Mouse (Mus musculus) midbrain, embryonic 14.5 days (tissue): Measurements from ENCODE around the gene Dnm1. TPM values are rescaled to one million over a fixed set of nuclear protein-coding genes. Genes with fewer than 3 reads are reported as not detected.

ENCODE experiments used
- ATAC-seq: fragments of 200-750 bp; cut with Nextera tagmentation; 2 replicates; pipeline ENCODE4 v1.8.0; 2017; ENCODE audit warnings: moderate number of reproducible peaks, moderate library complexity; ENCODE audit not compliant: low FRiP score, low TSS enrichment
- DNase-seq: peaks from one replicate; pipeline ENCODE4 v3.0.0-alpha.2; 2015
- H3K27ac ChIP-seq: fragments of 300-500 bp; sonication (generic); replicated peaks from 2 replicates; pipeline ENCODE4 v1.5.1; 2014; ENCODE audit warnings: mild to moderate bottlenecking, low read depth, low read length, moderate library complexity
- H3K27me3 ChIP-seq: fragments of 300-500 bp; sonication (generic); 2 replicates; pipeline ENCODE4 v1.6.1; 2014; ENCODE audit warnings: low read length, control low read depth, mixed read lengths; ENCODE audit not compliant: control insufficient read depth, insufficient read depth
- H3K36me3 ChIP-seq: fragments of 300-500 bp; sonication (generic); 2 replicates; pipeline ENCODE4 v1.6.1; 2014; ENCODE audit warnings: low read length, control low read depth; ENCODE audit not compliant: control insufficient read depth, insufficient read depth
- H3K4me1 ChIP-seq: fragments of 300-500 bp; sonication (generic); 2 replicates; pipeline ENCODE4 v1.6.1; 2014; ENCODE audit warnings: mild to moderate bottlenecking, antibody characterized with exemption, low read length, control low read depth; ENCODE audit not compliant: control insufficient read depth, insufficient read depth
- H3K4me2 ChIP-seq: fragments of 300-500 bp; sonication (generic); 2 replicates; pipeline ENCODE4 v1.6.1; 2014; ENCODE audit warnings: mild to moderate bottlenecking, low read length, moderate library complexity
- H3K4me3 ChIP-seq: fragments of 300-500 bp; sonication (generic); replicated peaks from 2 replicates; pipeline ENCODE4 v1.5.1; 2014; ENCODE audit warnings: low read depth, low read length
- H3K9ac ChIP-seq: fragments of 300-500 bp; sonication (generic); replicated peaks from 2 replicates; pipeline ENCODE4 v1.6.1; 2014; ENCODE audit warnings: mild to moderate bottlenecking, low read length, moderate library complexity
- H3K9me3 ChIP-seq: fragments of 300-500 bp; sonication (generic); 2 replicates; pipeline ENCODE4 v1.6.1; 2016; ENCODE audit warnings: low read length, control low read depth, mixed read lengths; ENCODE audit not compliant: control insufficient read depth
- WGBS: fragments of 180-500 bp; shearing (Covaris S2); extraction: QIAGEN DNeasy Blood & Tissue Kit; methylation state at CpG from one replicate; pipeline ENCODE4 v1.1.7; 2014; 5-methylcytosine and 5-hydroxymethylcytosine counted together
- polyA plus RNA-seq: library from polyadenylated mRNA; unstranded; fragments of >200 nt; fragmentation: Nextera tagmentation; extraction: Ambion mirVana; gene quantifications from 2 replicates; pipeline ENCODE4 v1.2.1, GENCODE M21; 2014

The Dnm1 gene
- 90.6 and 103 TPM in 2 replicates for polyA plus RNA-seq

DNA sequence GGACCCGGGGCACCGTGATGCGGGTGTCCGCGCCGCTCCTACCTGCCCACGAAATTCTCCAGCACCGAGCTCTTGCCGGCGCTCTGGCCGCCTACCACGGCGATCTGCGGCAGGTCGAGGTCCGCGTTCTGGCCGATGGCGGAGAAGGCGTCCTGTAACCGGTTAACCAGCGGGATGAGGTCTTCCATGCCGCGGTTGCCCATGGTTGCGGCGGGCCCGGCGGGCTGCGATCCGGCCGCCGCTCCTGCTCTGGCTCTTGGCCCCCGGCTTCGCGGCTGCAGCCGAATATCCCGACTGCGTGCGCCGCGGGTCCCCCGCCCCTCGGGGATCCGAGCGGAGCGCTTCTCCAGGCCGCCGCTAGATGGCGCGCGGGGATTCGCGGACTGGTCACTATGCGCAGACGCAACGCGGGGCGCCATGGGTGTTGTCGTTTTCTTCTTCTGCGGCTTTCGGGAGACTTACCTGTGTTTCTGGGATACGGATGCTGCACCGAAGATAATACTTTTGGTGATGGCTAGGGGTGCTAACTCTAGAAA, at the start of gene Dnm1:
Gene Dnm1 (minus strand): TSS at position 332 of the 536 bp plus-strand sequence.
- peak; percentile 72 for ATAC-seq
- no peaks in the 10 kb centered on the region for H3K9me3 ChIP-seq
- peaks cover 20% of the 10 kb centered on the region for H3K4me1 ChIP-seq

DNA sequence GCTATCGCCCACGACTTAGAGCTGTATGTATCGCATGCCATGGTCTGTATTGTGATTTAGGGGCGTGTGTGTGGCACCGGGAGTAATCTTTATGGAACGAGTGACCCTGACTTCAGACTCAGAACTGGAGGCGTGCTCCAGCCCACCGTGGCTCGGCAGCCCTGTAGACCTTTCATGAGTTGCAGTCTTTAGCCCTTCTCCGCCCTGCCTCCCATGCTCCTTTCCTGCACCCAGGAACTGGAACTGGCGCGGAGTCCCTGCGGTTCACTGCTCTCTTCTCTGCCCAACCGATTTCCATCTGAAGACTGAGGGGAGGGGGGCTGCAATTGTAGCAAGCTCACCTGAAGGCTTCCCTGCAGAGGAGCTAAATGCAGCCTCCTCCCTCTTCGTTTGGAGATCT, 43.6 kb upstream of the Dnm1 start:
- peak; percentile 15 for DNase-seq
- peak overlapping the region; percentile 91 for H3K27ac ChIP-seq

More for the DNA sequence above, at the start of gene Dnm1:
- Histone ChIP-seq H3K4me3 (peak within 1 kb of the TSS; percentile 70), H3K9ac (peak within 1 kb of the TSS; percentile 81), H3K36me3 (peaks cover 2% of the 10 kb centered on the region; the same call in 1 of the 2 replicates), H3K27ac (peak within 1 kb of the TSS; percentile 95), H3K27me3 (no peaks in the 10 kb centered on the region), H3K4me2 (peak within 1 kb of the TSS; percentile 79)
- under 1% methylated on average over 63 of the region's 63 CpGs for WGBS
- DNase-seq = peak; percentile 97

DNA sequence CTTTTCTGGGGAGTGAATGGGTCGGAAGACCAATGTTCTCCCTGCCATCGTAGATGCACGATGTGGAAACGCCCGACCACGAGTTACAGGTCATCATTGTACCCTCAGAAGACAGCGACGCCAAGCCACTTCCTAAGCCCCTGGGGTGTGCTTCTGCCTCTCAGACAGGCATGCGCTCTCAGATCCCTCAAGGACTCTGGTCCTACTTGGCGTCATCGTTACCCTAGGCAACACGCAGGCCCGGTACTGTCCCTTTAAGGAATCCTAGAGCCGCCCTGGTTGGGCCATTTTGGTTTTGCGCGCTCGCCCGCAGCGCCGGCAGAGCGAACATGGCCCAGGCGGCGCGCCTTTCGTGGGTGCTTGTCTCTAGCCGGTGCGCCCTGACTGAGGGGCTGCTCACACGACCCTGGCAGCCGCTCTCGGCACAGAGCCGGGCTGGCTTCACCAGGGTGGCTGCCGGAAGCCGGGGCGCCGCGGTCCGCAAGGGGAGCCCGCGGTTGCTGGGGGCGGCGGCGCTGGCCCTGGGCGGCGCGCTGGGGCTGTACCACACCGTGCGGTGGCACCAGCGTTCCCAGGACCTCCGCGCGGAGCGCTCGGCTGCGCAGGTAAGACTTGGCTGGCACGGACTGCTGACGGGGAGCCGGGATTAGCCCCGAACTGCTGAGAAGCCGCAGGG, 42.9 kb upstream of the Dnm1 start:
- H3K27ac ChIP-seq = peak overlapping the region; percentile 91
- H3K9me3 ChIP-seq = no peaks in the 10 kb centered on the region
- H3K4me2 ChIP-seq = peak overlapping the region; percentile 89
- H3K4me3 ChIP-seq = peak overlapping the region; percentile 97
- peaks cover 13% of the 10 kb centered on the region for H3K4me1 ChIP-seq
- ATAC-seq (peak; percentile 94), DNase-seq (peak; percentile 96)
- WGBS = under 1% methylated on average over 59 of the region's 59 CpGs
- peaks cover 12% of the 10 kb centered on the region for H3K36me3 ChIP-seq
- no peaks in the 10 kb centered on the region for H3K27me3 ChIP-seq
- H3K9ac ChIP-seq = peak overlapping the region; percentile 80

More for the DNA sequence above, 43.6 kb upstream of the Dnm1 start:
- H3K9ac ChIP-seq = peak overlapping the region; percentile 80
- H3K27me3 ChIP-seq = no peaks in the 10 kb centered on the region
- WGBS = under 1% methylated on average over 15 of the region's 15 CpGs
- H3K9me3 ChIP-seq = no peaks in the 10 kb centered on the region
- H3K4me2 ChIP-seq = peak overlapping the region; percentile 89
- no peak for ATAC-seq
- H3K36me3 ChIP-seq = peaks cover 18% of the 10 kb centered on the region
- H3K4me1 ChIP-seq = peaks cover 13% of the 10 kb centered on the region
- peak overlapping the region; percentile 97 for H3K4me3 ChIP-seq

DNA sequence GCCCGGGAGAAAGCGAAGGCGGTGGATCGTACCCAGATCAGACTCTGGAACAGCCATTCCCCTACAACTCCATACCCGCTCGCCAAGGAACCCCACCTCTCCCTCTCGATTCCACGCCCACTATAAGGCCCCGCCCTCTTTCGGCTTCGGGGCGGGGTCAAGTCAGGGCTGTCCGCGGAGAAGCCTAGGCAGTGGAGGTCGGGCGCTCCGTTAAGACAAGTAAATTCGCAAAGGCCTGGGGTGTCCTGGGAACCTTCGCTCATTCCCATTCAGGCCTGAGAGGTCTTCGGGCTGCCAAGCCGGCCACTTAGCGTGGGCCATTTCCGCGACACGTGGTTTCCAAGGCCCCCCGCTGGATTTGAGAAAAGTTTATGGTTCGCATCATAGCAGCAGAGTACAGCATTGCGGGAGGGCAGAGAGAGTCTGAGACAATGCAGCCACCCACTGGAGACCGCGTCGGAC, 42.4 kb upstream of the Dnm1 start, which contains the start of gene Ptges2:
Gene Ptges2 (plus strand): TSS at position 413 of the 462 bp plus-strand sequence.
- no peaks in the 10 kb centered on the region for H3K27me3 ChIP-seq
- peak; percentile 91 for ATAC-seq
- WGBS = under 1% methylated on average over 31 of the region's 31 CpGs

DNA sequence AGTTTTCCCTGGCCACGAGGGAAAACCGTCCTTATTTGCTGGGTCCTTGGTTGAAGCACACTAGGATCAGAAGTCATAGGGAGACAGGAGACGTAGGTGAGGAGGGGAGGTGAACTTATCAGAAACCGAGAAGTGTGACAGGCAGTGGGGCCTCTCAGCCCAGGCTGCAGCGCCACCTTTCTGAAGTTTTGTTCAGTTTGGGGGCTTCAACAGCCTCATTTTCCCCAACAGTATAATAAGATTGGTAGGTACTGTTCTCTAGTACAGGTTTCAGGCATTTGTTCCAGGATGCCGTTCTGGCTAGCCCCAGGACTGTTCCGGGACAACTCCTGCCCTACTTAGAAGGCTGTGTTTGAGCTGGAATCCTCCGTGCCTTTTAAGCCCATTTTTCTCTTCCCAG, 41.8 kb upstream of the Dnm1 start:
- Histone ChIP-seq H3K27ac (peak overlapping the region; percentile 91), H3K27me3 (no peaks in the 10 kb centered on the region), H3K36me3 (peaks cover 3% of the 10 kb centered on the region; the same call in 1 of the 2 replicates), H3K9me3 (no peaks in the 10 kb centered on the region), H3K9ac (peak overlapping the region; percentile 80), H3K4me2 (peak overlapping the region; percentile 89), H3K4me3 (peak overlapping the region; percentile 97), H3K4me1 (peaks cover 13% of the 10 kb centered on the region)
- peak; percentile 59 for DNase-seq
- WGBS = 3% methylated on average over 8 of the region's 8 CpGs
- ATAC-seq = no peak

More for the DNA sequence above, 42.4 kb upstream of the Dnm1 start, which contains the start of gene Ptges2:
- peaks cover 7% of the 10 kb centered on the region for H3K36me3 ChIP-seq
- no peaks in the 10 kb centered on the region for H3K9me3 ChIP-seq
- DNase-seq = peak; percentile 94
- peak within 1 kb of the TSS; percentile 89 for H3K4me2 ChIP-seq
- H3K4me3 ChIP-seq = peak within 1 kb of the TSS; percentile 97
- peaks cover 13% of the 10 kb centered on the region for H3K4me1 ChIP-seq
- H3K27ac ChIP-seq = peak within 1 kb of the TSS; percentile 91
- H3K9ac ChIP-seq = peak within 1 kb of the TSS; percentile 80

DNA sequence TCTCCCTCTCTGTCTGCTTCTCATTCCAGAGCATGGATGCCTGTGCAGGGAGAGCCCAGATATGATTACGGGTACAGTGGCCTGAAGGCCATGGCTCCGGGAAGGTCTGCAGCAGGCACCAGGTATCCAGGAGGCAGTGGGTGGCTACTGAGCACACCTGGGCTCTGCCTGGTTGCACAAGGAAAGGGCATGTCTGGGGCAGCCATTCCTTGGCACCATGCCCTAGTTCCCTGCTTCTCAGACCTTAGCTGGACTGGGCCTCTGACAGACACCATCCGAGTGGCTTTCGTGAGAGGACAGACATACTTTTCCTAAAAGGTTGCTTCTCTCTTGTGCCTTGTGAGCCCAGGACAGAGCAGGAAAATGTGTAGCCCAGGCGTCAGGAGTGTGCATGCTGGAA, 38.9 kb upstream of the Dnm1 start:
- DNase-seq (no peak), ATAC-seq (no peak)
- Histone ChIP-seq H3K4me1 (peaks cover 10% of the 10 kb centered on the region), H3K9me3 (no peaks in the 10 kb centered on the region), H3K27me3 (no peaks in the 10 kb centered on the region), H3K9ac (no peak overlapping the region), H3K27ac (no peak overlapping the region), H3K36me3 (no peaks in the 10 kb centered on the region), H3K4me3 (no peak overlapping the region), H3K4me2 (no peak overlapping the region)
- 77% methylated on average over 5 of the region's 5 CpGs for WGBS

DNA sequence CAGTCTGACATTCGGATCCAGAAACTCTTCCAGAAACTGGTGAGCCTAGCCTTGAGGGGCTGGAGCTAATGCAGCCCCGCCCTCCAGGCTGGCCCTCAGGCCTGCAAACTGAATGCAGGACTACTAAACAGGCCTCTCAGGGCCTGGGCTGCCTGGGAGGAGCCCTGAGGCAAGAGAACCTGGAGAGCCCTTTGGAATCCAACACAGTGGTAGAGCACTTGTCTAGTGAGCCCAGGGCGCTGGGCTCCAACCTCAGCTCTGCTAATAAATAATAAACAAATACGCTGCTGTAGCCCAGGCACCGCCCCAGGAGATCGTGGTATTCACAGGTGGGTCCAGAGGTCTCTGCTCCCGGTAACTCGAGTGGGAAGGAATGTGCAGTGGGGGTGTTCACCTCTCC, 37.7 kb upstream of the Dnm1 start:
- Histone ChIP-seq H3K9me3 (no peaks in the 10 kb centered on the region), H3K4me2 (no peak overlapping the region), H3K36me3 (no peaks in the 10 kb centered on the region), H3K4me3 (no peak overlapping the region), H3K9ac (no peak overlapping the region), H3K4me1 (peaks cover 5% of the 10 kb centered on the region; the same call in 1 of the 2 replicates), H3K27ac (no peak overlapping the region), H3K27me3 (no peaks in the 10 kb centered on the region)
- WGBS = 77% methylated on average over 8 of the region's 8 CpGs
- ATAC-seq (no peak), DNase-seq (no peak)

DNA sequence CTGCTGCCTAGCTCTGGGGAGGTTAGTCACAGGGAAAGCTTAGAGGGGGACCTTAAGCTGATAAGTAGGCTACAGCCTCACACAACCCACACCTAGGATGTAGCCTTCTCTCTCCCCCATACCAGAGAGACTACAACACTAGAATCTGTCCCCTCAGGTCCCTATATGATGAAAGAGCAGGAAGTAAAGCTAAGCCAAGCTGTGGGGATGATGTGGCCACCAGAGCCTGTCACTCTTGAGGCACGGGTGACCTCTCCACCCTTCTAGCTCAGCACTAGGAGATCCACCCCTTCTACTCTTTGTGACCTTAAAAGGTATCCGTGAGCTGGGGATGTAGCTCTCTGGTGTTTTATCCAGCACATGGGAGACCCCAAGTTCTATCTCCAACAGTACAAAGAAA, 36.0 kb upstream of the Dnm1 start:
- DNase-seq (no peak), ATAC-seq (no peak)
- Histone ChIP-seq H3K36me3 (no peaks in the 10 kb centered on the region), H3K4me1 (no peaks in the 10 kb centered on the region), H3K9ac (no peak overlapping the region), H3K27me3 (no peaks in the 10 kb centered on the region), H3K9me3 (no peaks in the 10 kb centered on the region), H3K4me3 (no peak overlapping the region), H3K27ac (no peak overlapping the region), H3K4me2 (no peak overlapping the region)
- WGBS = 72% methylated on average over 2 of the region's 2 CpGs
